Mouse (Mus musculus): ENCODE measurements around the gene Lrrc27. TPM values are rescaled to one million over a fixed set of nuclear protein-coding genes. Genes with fewer than 3 reads are reported as not detected.

Lrrc27 gene
- 3.5 and 6.1 TPM in 2 replicates for polyA plus RNA-seq (2014; fragmentation: Nextera tagmentation; extraction: Ambion mirVana)

GRCm38 (mm10) chr7:139212754-139213745 is at the start of gene Lrrc27, which contains the start of gene Stk32c:
Lrrc27 (plus strand) TSS chr7:139212988.
Stk32c (minus strand) TSS chr7:139213307.
- H3K9me3 ChIP-seq (ENCODE audit: control insufficient read depth, low read length): no peaks in the 10 kb centered on the region
- peak; percentile 98 for ATAC-seq (ENCODE audit: low FRiP score, low TSS enrichment)
- no peaks in the 10 kb centered on the region for H3K27me3 ChIP-seq (ENCODE audit: control insufficient read depth, insufficient read depth, low read length)
- H3K4me1 ChIP-seq (ENCODE audit: control insufficient read depth, insufficient read depth, low read length): peaks cover 7% of the 10 kb centered on the region; the same call in 1 of the 2 replicates
- H3K9ac ChIP-seq (replicated peaks; ENCODE audit: low read length): peak within 1 kb of the TSS; percentile 72
- H3K4me2 ChIP-seq (ENCODE audit: low read length): peak within 1 kb of the TSS; percentile 56
- peak within 1 kb of the TSS; percentile 83 for H3K27ac ChIP-seq (replicated peaks; ENCODE audit: low read depth, low read length)
- peak within 1 kb of the TSS; percentile 48 for H3K4me3 ChIP-seq (replicated peaks; ENCODE audit: low read depth, low read length)
- H3K36me3 ChIP-seq (ENCODE audit: control insufficient read depth, insufficient read depth, low read length): no peaks in the 10 kb centered on the region
- 2% methylated on average over 53 of the region's 53 CpGs for WGBS
- DNase-seq: peak; percentile 99

DNA sequence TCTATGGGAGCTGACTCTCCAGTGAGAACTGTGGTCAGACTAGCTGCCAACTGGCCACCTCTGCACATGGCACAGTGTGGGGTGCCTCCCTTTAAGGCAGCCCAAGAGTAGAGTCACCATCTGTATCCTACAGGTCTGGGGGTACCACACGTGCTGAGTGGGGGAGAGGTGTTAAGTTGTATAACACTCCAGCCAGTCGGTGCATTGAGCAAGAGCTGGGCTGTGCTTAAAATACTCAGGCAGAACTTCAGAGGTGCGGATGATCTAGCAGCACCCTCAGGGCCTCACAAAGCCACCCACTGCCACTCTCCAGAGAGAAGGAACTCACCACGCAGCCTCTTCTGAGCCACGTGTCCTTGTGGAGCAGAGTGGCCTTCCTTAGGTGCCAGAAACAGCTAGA is 48.4 kb upstream of the Lrrc27 start:
- no peak for DNase-seq
- Histone ChIP-seq H3K9ac (replicated peaks; ENCODE audit: low read length) (no peak overlapping the region), H3K27ac (replicated peaks; ENCODE audit: low read depth, low read length) (no peak overlapping the region), H3K36me3 (ENCODE audit: control insufficient read depth, insufficient read depth, low read length) (no peaks in the 10 kb centered on the region), H3K4me2 (ENCODE audit: low read length) (no peak overlapping the region), H3K4me3 (replicated peaks; ENCODE audit: low read depth, low read length) (no peak overlapping the region), H3K4me1 (ENCODE audit: control insufficient read depth, insufficient read depth, low read length) (peaks cover under 1% of the 10 kb centered on the region), H3K27me3 (ENCODE audit: control insufficient read depth, insufficient read depth, low read length) (no peaks in the 10 kb centered on the region), H3K9me3 (ENCODE audit: control insufficient read depth, low read length) (0 out of 2 replicates have a peak, but pooled peaks cover 5% of the 10 kb centered on the region)
- WGBS: 87% methylated on average over 5 of the region's 5 CpGs
- no peak for ATAC-seq (ENCODE audit: low FRiP score, low TSS enrichment)

- Histone ChIP-seq H3K9ac (replicated peaks; ENCODE audit: low read length) (no peak overlapping the region), H3K9me3 (ENCODE audit: control insufficient read depth, low read length) (0 out of 2 replicates have a peak, but pooled peaks cover 5% of the 10 kb centered on the region), H3K4me2 (ENCODE audit: low read length) (no peak overlapping the region), H3K4me1 (ENCODE audit: control insufficient read depth, insufficient read depth, low read length) (no peaks in the 10 kb centered on the region), H3K27me3 (ENCODE audit: control insufficient read depth, insufficient read depth, low read length) (no peaks in the 10 kb centered on the region), H3K27ac (replicated peaks; ENCODE audit: low read depth, low read length) (no peak overlapping the region), H3K4me3 (replicated peaks; ENCODE audit: low read depth, low read length) (no peak overlapping the region), H3K36me3 (ENCODE audit: control insufficient read depth, insufficient read depth, low read length) (no peaks in the 10 kb centered on the region)
- WGBS: 81% methylated on average over 4 of the region's 4 CpGs
- DNase-seq (no peak), ATAC-seq (ENCODE audit: low FRiP score, low TSS enrichment) (no peak)
Observed at GRCm38 (mm10) chr7:139169143-139169542, 43.6 kb upstream of the Lrrc27 start.

- 89% methylated on average over 5 of the region's 5 CpGs for WGBS
- DNase-seq (no peak), ATAC-seq (ENCODE audit: low FRiP score, low TSS enrichment) (no peak)
- Histone ChIP-seq H3K9me3 (ENCODE audit: control insufficient read depth, low read length) (no peaks in the 10 kb centered on the region), H3K27ac (replicated peaks; ENCODE audit: low read depth, low read length) (no peak overlapping the region), H3K36me3 (ENCODE audit: control insufficient read depth, insufficient read depth, low read length) (no peaks in the 10 kb centered on the region), H3K4me2 (ENCODE audit: low read length) (no peak overlapping the region), H3K4me3 (replicated peaks; ENCODE audit: low read depth, low read length) (no peak overlapping the region), H3K4me1 (ENCODE audit: control insufficient read depth, insufficient read depth, low read length) (no peaks in the 10 kb centered on the region), H3K27me3 (ENCODE audit: control insufficient read depth, insufficient read depth, low read length) (no peaks in the 10 kb centered on the region), H3K9ac (replicated peaks; ENCODE audit: low read length) (no peak overlapping the region)
Observed at GRCm38 (mm10) chr7:139179299-139179698, 33.5 kb upstream of the Lrrc27 start.

- H3K9me3 ChIP-seq (ENCODE audit: control insufficient read depth, low read length): no peaks in the 10 kb centered on the region
- WGBS: 95% methylated on average over 3 of the region's 3 CpGs
- no peaks in the 10 kb centered on the region for H3K36me3 ChIP-seq (ENCODE audit: control insufficient read depth, insufficient read depth, low read length)
- H3K4me1 ChIP-seq (ENCODE audit: control insufficient read depth, insufficient read depth, low read length): no peaks in the 10 kb centered on the region
- H3K9ac ChIP-seq (replicated peaks; ENCODE audit: low read length): no peak overlapping the region
- H3K4me2 ChIP-seq (ENCODE audit: low read length): no peak overlapping the region
- no peak overlapping the region for H3K27ac ChIP-seq (replicated peaks; ENCODE audit: low read depth, low read length)
- H3K27me3 ChIP-seq (ENCODE audit: control insufficient read depth, insufficient read depth, low read length): no peaks in the 10 kb centered on the region
- no peak overlapping the region for H3K4me3 ChIP-seq (replicated peaks; ENCODE audit: low read depth, low read length)
- DNase-seq (no peak), ATAC-seq (ENCODE audit: low FRiP score, low TSS enrichment) (no peak)
Observed at GRCm38 (mm10) chr7:139180058-139180457, 32.7 kb upstream of the Lrrc27 start.

DNA sequence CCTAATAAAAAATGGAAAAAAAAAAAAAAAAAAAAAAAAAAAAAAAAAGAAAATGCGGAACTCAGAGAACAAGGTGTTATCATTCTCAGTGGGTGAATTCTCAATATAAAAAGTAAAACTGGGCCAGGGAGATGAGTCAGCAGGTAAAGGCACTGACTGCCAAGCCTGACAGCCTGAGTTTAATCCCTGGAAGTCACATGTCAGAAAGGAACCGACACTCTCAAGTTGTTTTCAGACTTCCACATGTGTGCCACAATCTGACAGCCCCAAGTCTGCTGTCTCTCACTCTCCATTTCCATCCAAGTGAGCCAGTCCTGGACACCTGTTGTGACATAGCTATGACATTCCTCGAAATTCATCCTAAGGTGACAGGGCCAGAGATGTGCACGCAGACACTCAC is 28.4 kb upstream of the Lrrc27 start:
- Histone ChIP-seq H3K4me2 (ENCODE audit: low read length) (no peak overlapping the region), H3K27ac (replicated peaks; ENCODE audit: low read depth, low read length) (no peak overlapping the region), H3K9me3 (ENCODE audit: control insufficient read depth, low read length) (no peaks in the 10 kb centered on the region), H3K4me3 (replicated peaks; ENCODE audit: low read depth, low read length) (no peak overlapping the region), H3K36me3 (ENCODE audit: control insufficient read depth, insufficient read depth, low read length) (no peaks in the 10 kb centered on the region), H3K27me3 (ENCODE audit: control insufficient read depth, insufficient read depth, low read length) (peaks cover 16% of the 10 kb centered on the region), H3K4me1 (ENCODE audit: control insufficient read depth, insufficient read depth, low read length) (0 out of 2 replicates have a peak, but pooled peaks cover 3% of the 10 kb centered on the region), H3K9ac (replicated peaks; ENCODE audit: low read length) (no peak overlapping the region)
- WGBS: 78% methylated on average over 4 of the region's 4 CpGs
- ATAC-seq (ENCODE audit: low FRiP score, low TSS enrichment) (no peak), DNase-seq (no peak)

DNA sequence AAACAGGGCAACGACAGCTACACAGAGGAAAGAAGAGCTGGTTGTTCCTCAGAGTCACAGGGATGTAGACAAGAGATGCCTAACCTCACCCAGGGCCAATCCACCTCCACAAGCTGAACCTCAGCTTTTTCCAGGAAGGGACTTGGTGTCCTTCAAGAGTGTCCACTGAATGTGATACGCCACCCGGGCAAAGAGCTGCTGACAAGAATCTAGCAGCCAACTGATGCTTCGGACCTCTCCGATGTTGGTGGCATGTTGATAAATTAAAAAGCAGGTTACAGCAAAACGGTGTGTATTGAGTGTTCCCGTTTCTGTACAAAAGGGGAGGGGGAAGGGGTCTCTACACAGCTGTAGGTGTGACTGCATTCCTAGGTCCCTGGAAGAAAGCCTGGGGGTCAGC is 27.9 kb upstream of the Lrrc27 start:
- ATAC-seq (ENCODE audit: low FRiP score, low TSS enrichment) (no peak), DNase-seq (no peak)
- Histone ChIP-seq H3K4me1 (ENCODE audit: control insufficient read depth, insufficient read depth, low read length) (0 out of 2 replicates have a peak, but pooled peaks cover 3% of the 10 kb centered on the region), H3K4me3 (replicated peaks; ENCODE audit: low read depth, low read length) (no peak overlapping the region), H3K36me3 (ENCODE audit: control insufficient read depth, insufficient read depth, low read length) (no peaks in the 10 kb centered on the region), H3K9ac (replicated peaks; ENCODE audit: low read length) (no peak overlapping the region), H3K4me2 (ENCODE audit: low read length) (no peak overlapping the region), H3K27me3 (ENCODE audit: control insufficient read depth, insufficient read depth, low read length) (peaks cover 16% of the 10 kb centered on the region), H3K9me3 (ENCODE audit: control insufficient read depth, low read length) (no peaks in the 10 kb centered on the region), H3K27ac (replicated peaks; ENCODE audit: low read depth, low read length) (no peak overlapping the region)
- 89% methylated on average over 7 of the region's 7 CpGs for WGBS

DNA sequence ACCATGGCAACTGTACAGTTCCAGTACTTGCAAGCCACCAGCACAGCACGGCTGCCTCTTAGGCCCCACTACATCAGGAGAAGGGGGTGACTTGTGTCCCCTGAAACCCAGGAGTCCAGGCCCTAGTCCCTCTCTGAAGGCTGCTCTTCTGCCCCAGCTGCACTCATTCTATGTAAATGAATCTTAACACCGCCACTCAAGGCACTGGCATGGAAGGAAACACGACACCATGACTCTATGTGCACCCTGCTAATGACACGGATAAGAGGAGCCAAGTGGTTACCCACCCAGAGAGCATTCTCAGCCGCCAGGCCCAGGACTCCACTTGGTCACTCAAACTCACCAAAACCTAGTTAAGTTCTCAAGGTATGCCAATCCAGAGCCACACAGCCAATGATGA is 26.8 kb upstream of the Lrrc27 start:
- Histone ChIP-seq H3K4me3 (replicated peaks; ENCODE audit: low read depth, low read length) (no peak overlapping the region), H3K4me2 (ENCODE audit: low read length) (no peak overlapping the region), H3K36me3 (ENCODE audit: control insufficient read depth, insufficient read depth, low read length) (no peaks in the 10 kb centered on the region), H3K27me3 (ENCODE audit: control insufficient read depth, insufficient read depth, low read length) (peaks cover 22% of the 10 kb centered on the region), H3K27ac (replicated peaks; ENCODE audit: low read depth, low read length) (no peak overlapping the region), H3K9ac (replicated peaks; ENCODE audit: low read length) (no peak overlapping the region), H3K4me1 (ENCODE audit: control insufficient read depth, insufficient read depth, low read length) (0 out of 2 replicates have a peak, but pooled peaks cover 3% of the 10 kb centered on the region), H3K9me3 (ENCODE audit: control insufficient read depth, low read length) (no peaks in the 10 kb centered on the region)
- no peak for DNase-seq
- 47% methylated on average over 5 of the region's 5 CpGs for WGBS
- no peak for ATAC-seq (ENCODE audit: low FRiP score, low TSS enrichment)

Data from midbrain, embryonic 14.5 days (tissue).